Mouse (Mus musculus) embryonic facial prominence, embryonic 14.5 days (tissue): ENCODE data around the gene Pogz. TPM values are rescaled to one million over a fixed set of nuclear protein-coding genes. Genes with fewer than 3 reads are reported as not detected.
A peak's percentile ranks its signal among the peaks of the same experiment; 100 is the strongest.

Experiments
- ATAC-seq: fragments of 200-750 bp; cut with Nextera tagmentation; 2 replicates; pipeline ENCODE4 v1.8.0; 2017; ENCODE audit warnings: low read depth, moderate number of reproducible peaks, moderate TSS enrichment
- DNase-seq: peaks from one replicate; pipeline ENCODE4 v3.0.0-alpha.2; 2015; ENCODE audit warnings: low spot score
- H3K27ac ChIP-seq: fragments of 300-500 bp; sonication (generic); replicated peaks from 2 replicates; pipeline ENCODE4 v1.5.1; 2014; ENCODE audit warnings: low read depth, mild to moderate bottlenecking, low read length, moderate library complexity
- H3K27me3 ChIP-seq: fragments of 300-500 bp; sonication (generic); replicated peaks from 2 replicates; pipeline ENCODE4 v1.6.1; 2014; ENCODE audit warnings: low read length; ENCODE audit not compliant: control insufficient read depth, insufficient read depth
- H3K36me3 ChIP-seq: fragments of 300-500 bp; sonication (generic); 2 replicates; pipeline ENCODE4 v1.6.1; 2014; ENCODE audit warnings: low read length, mixed read lengths; ENCODE audit not compliant: control insufficient read depth, insufficient read depth
- H3K4me1 ChIP-seq: fragments of 300-500 bp; sonication (generic); 2 replicates; pipeline ENCODE4 v1.6.1; 2014; ENCODE audit warnings: antibody characterized with exemption, low read length; ENCODE audit not compliant: control insufficient read depth, insufficient read depth
- H3K4me2 ChIP-seq: fragments of 300-500 bp; sonication (generic); 2 replicates; pipeline ENCODE4 v1.6.1; 2014; ENCODE audit warnings: low read depth, mild to moderate bottlenecking, low read length, moderate library complexity, mixed read lengths
- H3K4me3 ChIP-seq: fragments of 300-500 bp; sonication (generic); 2 replicates; pipeline ENCODE4 v1.5.1; 2014; ENCODE audit warnings: low read depth, mild to moderate bottlenecking, low read length
- H3K9ac ChIP-seq: fragments of 300-500 bp; sonication (generic); 2 replicates; pipeline ENCODE4 v1.6.1; 2014; ENCODE audit warnings: low read depth, mild to moderate bottlenecking, low read length, moderate library complexity, mixed read lengths
- H3K9me3 ChIP-seq: fragments of 300-500 bp; sonication (generic); 2 replicates; pipeline ENCODE4 v1.6.1; 2016; ENCODE audit warnings: low read length; ENCODE audit not compliant: control insufficient read depth
- WGBS: fragments of 180-500 bp; shearing (Covaris S2); extraction: QIAGEN DNeasy Blood & Tissue Kit; methylation state at CpG from one replicate; pipeline ENCODE4 v1.1.7; 2014; 5-methylcytosine and 5-hydroxymethylcytosine counted together
- polyA plus RNA-seq: library from polyadenylated mRNA; unstranded; fragments of >200 nt; fragmentation: Nextera tagmentation; extraction: Ambion mirVana; gene quantifications from 2 replicates; pipeline ENCODE4 v1.2.1, GENCODE M21; 2014

Pogz gene
- polyA plus RNA-seq, 1 experiment from 2014 or later = 15.1 TPM

GRCm38 (mm10) chr3:94804976-94805375, 32.4 kb upstream of the Pogz start:
- H3K9ac ChIP-seq = no peak overlapping the region
- no peak for ATAC-seq
- no peaks in the 10 kb centered on the region for H3K36me3 ChIP-seq
- no peak overlapping the region for H3K4me2 ChIP-seq
- no peak overlapping the region; the same call in 1 of the 2 replicates for H3K27ac ChIP-seq
- DNase-seq = no peak
- H3K9me3 ChIP-seq = no peaks in the 10 kb centered on the region
- H3K4me1 ChIP-seq = no peaks in the 10 kb centered on the region
- H3K27me3 ChIP-seq = no peaks in the 10 kb centered on the region
- H3K4me3 ChIP-seq = no peak overlapping the region
- 68% methylated on average over 4 of the region's 4 CpGs for WGBS

- Histone ChIP-seq H3K4me2 (no peak overlapping the region), H3K27me3 (no peaks in the 10 kb centered on the region), H3K27ac (no peak overlapping the region), H3K4me3 (no peak overlapping the region), H3K36me3 (no peaks in the 10 kb centered on the region), H3K9me3 (no peaks in the 10 kb centered on the region), H3K4me1 (no peaks in the 10 kb centered on the region), H3K9ac (no peak overlapping the region)
- ATAC-seq = no peak
- 86% methylated on average over 1 of the region's 1 CpGs for WGBS
- DNase-seq = no peak
These were observed 29.1 kb upstream of the Pogz start for GRCm38 (mm10) chr3:94808296-94808695.

GRCm38 (mm10) chr3:94811628-94812027, 25.7 kb upstream of the Pogz start:
- 17% methylated on average over 4 of the region's 4 CpGs for WGBS
- H3K4me2 ChIP-seq = 0 out of 2 replicates have a peak overlapping the region, but pooled peaks have one; percentile 3
- H3K9ac ChIP-seq = no peak overlapping the region
- DNase-seq = peak; percentile 48
- no peak overlapping the region for H3K4me3 ChIP-seq
- H3K27ac ChIP-seq = no peak overlapping the region
- H3K4me1 ChIP-seq = no peaks in the 10 kb centered on the region
- ATAC-seq = 0 out of 2 replicates have a peak, but pooled peaks have one; percentile 50
- H3K36me3 ChIP-seq = no peaks in the 10 kb centered on the region
- no peaks in the 10 kb centered on the region for H3K27me3 ChIP-seq
- H3K9me3 ChIP-seq = no peaks in the 10 kb centered on the region

GRCm38 (mm10) chr3:94813651-94814050, 23.7 kb upstream of the Pogz start:
- H3K4me3 ChIP-seq = no peak overlapping the region
- no peaks in the 10 kb centered on the region for H3K36me3 ChIP-seq
- H3K27ac ChIP-seq = no peak overlapping the region
- H3K4me1 ChIP-seq = no peaks in the 10 kb centered on the region
- ATAC-seq = no peak
- H3K27me3 ChIP-seq = no peaks in the 10 kb centered on the region
- WGBS = 83% methylated on average over 3 of the region's 3 CpGs
- H3K4me2 ChIP-seq = no peak overlapping the region
- H3K9ac ChIP-seq = no peak overlapping the region
- DNase-seq = no peak
- no peaks in the 10 kb centered on the region for H3K9me3 ChIP-seq

- Histone ChIP-seq H3K36me3 (no peaks in the 10 kb centered on the region), H3K27me3 (no peaks in the 10 kb centered on the region), H3K27ac (no peak overlapping the region), H3K4me2 (no peak overlapping the region), H3K4me1 (no peaks in the 10 kb centered on the region), H3K4me3 (no peak overlapping the region), H3K9me3 (no peaks in the 10 kb centered on the region), H3K9ac (no peak overlapping the region)
- ATAC-seq (no peak), DNase-seq (no peak)
- 78% methylated on average over 4 of the region's 4 CpGs for WGBS
These were observed 23.3 kb upstream of the Pogz start for GRCm38 (mm10) chr3:94814063-94814462.

GRCm38 (mm10) chr3:94814663-94815062, 22.7 kb upstream of the Pogz start:
- Histone ChIP-seq H3K4me3 (no peak overlapping the region), H3K27ac (no peak overlapping the region), H3K9ac (no peak overlapping the region), H3K4me2 (no peak overlapping the region), H3K9me3 (no peaks in the 10 kb centered on the region), H3K27me3 (no peaks in the 10 kb centered on the region), H3K4me1 (no peaks in the 10 kb centered on the region), H3K36me3 (no peaks in the 10 kb centered on the region)
- ATAC-seq = no peak
- DNase-seq = no peak
- WGBS = 76% methylated on average over 4 of the region's 4 CpGs

- Histone ChIP-seq H3K27ac (no peak overlapping the region), H3K27me3 (no peaks in the 10 kb centered on the region), H3K9ac (no peak overlapping the region), H3K4me2 (no peak overlapping the region), H3K9me3 (no peaks in the 10 kb centered on the region), H3K36me3 (no peaks in the 10 kb centered on the region), H3K4me1 (no peaks in the 10 kb centered on the region), H3K4me3 (no peak overlapping the region)
- DNase-seq (no peak), ATAC-seq (no peak)
These were observed 21.8 kb upstream of the Pogz start for GRCm38 (mm10) chr3:94815603-94816002.

- 76% methylated on average over 2 of the region's 2 CpGs for WGBS
- no peak overlapping the region for H3K4me2 ChIP-seq
These were observed 19.6 kb upstream of the Pogz start for GRCm38 (mm10) chr3:94817731-94818130.

More at GRCm38 (mm10) chr3:94817731-94818130, 19.6 kb upstream of the Pogz start:
- H3K9ac ChIP-seq = no peak overlapping the region
- H3K4me1 ChIP-seq = no peaks in the 10 kb centered on the region
- no peak overlapping the region for H3K4me3 ChIP-seq
- DNase-seq (no peak), ATAC-seq (no peak)
- H3K27ac ChIP-seq = no peak overlapping the region
- no peaks in the 10 kb centered on the region for H3K9me3 ChIP-seq
- no peaks in the 10 kb centered on the region for H3K36me3 ChIP-seq
- no peaks in the 10 kb centered on the region for H3K27me3 ChIP-seq
